Mouse (Mus musculus): Measurements from ENCODE around the gene Thnsl2.
A peak's percentile ranks its signal among the peaks of the same experiment; 100 is the strongest.

Thnsl2 gene

DNA sequence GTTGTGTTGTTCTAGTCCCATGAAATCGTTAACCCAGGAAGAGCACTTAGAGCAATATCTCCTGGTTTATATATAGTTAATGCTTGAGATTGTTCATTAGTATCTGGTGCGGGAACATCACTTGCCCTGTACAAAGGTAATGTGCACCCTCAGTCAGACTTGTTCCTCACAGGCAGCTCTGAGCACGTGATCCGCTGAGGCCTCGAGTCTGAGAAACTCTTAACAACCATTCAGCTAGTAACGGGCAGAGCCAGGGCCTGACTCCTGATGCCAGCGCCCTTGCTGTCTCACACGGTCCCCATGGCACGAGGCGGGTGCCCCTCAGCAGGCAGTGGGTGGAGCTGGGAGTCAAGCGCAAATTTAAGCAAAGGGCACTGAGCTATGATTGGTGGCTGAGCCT, 10.7 kb downstream of the Thnsl2 start:
- DNase-seq (ENCODE audit: low spot score in 2 of 2): no peak

DNA sequence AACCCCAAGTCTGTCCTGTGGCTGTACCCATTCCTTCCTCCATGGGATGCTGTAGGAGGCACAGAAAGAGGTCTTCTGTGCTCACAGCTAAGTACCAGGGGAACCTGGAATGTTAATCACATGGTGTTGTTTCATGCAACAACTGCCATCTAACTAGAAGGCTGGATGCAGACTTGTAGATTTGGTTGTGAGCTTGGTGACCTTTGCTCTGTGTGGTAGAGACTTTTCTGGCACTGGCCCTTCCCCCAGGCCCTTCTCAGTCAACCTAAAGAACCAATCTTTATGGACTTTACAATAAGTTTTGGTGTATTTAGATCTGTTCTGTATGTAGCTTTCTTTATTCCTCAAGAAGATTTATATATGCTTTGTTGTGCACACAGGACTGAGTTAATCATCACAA, 13.2 kb downstream of the Thnsl2 start:
- no peak for DNase-seq (ENCODE audit: low spot score in 2 of 2)

DNA sequence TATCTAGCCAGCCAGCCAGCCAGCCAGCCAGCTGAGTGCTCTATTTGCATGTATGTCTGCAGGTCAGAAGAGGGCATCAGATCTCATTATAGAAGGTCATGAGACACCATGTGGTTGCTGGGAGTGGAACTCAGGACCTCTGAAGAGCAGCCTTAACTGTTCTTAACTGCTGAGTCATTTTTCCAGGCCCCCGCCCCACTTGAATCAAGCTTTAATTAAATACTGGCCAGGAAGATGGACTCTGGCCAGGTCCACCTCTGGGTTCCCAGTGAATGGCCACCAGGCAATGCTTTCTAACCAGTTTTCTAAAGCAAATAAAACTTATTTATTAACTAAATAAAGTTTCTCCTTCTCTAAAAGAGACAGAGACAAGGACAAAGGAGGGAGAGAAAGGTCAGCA, 14.0 kb downstream of the Thnsl2 start:
- DNase-seq (ENCODE audit: low spot score in 2 of 2): no peak

DNA sequence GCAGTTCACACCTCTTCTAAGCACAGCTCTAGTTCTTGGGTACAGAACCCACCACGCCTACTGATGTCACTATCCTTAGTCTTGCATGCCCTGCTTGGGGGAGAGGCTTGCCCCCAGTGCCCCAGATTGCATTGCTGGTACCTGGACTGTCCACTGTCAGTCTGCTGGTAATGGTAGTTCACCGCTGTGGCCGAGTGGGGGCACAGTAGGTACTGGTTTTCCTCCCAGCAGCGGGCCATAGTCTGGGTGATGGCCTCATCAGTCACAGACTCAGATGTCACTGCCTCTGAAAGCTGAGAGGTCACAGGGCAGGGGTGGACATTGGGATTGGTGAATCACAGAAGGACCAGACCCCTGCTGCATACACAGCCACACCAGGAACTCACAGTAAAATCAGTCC, 15.2 kb downstream of the Thnsl2 start:
- DNase-seq (ENCODE audit: low spot score in 2 of 2): no peak

DNA sequence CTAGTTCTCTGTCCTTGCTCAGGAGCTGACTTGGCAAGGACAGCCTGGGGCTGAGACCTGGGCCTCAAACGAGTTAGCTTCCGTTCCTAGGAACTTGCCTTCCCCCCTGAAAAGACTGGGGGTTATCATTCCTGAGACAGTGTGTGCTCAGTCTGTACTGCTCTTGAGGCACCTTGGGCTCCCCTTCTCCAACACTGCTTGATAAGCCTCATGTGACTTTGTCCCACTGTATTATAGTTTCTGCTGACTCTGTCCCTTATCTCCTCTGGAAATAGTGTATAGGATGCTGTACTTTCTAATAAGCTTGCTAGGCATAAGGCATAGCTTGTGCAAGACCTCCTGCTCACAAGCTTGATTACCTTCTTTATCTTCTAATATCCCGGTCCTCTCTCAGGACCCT, 17.9 kb downstream of the Thnsl2 start:
- no peak for DNase-seq (ENCODE audit: low spot score in 2 of 2)

DNA sequence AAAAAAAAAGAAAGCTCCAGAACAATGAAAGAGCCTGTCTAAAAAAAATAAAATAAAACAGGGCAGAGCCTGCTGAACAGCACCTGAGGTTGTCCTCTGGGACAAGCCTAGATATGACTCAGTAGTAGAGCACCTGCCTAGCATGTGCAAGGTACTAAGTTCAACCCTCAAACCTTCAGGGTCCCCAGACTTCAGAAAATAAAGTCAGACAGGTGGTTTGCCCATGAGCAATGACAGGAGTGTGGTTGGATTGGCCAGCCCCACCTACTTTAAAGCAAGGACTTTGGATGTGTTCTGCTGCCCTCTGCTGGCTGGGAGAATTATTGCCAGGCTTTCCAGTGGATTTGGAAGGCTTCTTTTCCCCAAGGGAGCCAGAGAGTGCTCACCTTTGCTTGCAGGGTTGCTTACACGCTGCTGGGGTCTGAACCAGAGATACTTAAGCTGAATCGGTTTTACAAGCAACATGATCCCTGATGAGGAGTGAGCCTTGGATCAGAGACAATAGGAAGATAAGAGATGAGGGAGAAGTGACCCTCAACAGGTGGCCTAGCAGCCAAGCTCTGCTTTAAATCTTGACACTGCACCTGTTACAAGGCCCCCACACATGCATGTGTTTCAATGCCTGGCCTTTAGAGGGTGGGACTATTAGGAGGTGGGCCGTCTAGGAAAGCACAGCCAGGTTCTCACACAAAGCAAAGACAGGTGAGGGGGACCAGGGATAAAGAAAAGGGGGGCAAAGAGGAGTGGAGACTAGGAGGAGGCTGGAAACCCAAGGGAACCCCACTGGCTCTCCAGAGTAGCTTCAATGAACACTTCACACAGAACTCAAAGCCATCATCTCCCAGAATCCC, 19.0 kb downstream of the Thnsl2 start:
- peak; percentile 42 to 73 for DNase-seq (ENCODE audit: low spot score in 2 of 2)

DNA sequence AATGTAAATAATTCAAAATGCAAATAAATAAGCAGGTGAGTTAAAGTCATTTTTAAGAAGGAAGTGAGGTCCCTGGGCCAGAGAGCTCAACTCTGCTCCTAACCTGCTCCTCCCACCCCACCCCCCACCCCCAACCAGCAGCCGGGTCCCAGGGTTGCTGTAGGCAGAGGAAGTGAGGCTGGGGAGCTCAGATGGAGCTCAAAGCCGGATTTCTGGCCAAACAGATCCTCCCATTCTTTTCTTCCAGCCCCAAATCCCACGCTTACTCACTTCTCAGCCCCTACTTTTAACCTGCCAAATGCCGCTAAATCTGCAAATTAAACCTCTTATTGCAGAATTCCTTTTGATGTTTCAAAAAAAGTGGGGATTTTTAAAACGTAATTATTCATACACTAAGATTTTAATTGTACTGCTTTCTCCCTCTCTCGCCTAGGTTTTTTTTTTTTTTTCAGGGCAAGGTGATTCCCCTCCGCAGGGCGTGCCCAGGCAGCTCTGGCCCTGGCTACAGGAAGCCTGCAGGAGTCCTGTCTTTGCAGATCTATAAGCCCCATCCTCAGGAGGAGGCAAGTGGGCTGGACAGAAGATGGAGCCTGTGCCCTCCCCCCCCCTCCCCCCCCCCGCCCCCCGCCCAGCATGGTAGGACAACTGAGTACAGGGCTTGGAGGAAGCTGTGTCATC, 24.5 kb downstream of the Thnsl2 start:
- DNase-seq (ENCODE audit: low spot score in 2 of 2): no peak

DNA sequence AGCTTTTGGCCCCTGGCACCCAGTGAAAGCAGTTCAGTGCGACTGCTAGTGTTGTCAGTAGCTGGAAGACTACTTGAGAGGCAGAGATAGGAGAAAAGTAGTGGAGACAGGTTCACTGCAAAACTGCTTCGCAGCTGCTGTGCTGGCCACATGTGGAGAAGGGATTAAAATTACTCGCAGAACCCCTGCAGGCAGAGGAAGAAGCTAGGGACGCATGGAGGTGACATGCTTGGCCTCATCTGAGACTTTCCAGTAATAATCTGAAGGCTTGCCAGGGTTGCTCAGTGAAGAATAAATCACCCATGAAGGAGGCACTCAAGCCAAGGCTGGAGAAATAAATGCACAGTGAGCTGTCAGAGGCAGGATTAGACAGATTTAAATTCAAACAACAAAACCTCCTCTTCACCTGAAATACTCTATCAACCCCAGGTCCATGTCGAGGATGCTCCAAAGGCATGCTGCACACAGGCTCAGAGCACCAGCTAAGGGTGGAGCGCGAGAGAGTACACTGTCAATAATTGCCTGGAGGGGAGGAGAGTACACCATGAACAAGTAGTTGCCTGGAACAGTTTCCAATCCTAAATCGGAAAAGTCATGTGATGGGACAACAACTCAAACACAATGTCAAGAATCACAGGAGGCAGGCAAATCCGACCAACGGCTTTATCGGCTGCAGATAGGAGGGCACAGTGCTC, 32.7 kb downstream of the Thnsl2 start:
- DNase-seq (ENCODE audit: low spot score in 2 of 2): no peak

DNA sequence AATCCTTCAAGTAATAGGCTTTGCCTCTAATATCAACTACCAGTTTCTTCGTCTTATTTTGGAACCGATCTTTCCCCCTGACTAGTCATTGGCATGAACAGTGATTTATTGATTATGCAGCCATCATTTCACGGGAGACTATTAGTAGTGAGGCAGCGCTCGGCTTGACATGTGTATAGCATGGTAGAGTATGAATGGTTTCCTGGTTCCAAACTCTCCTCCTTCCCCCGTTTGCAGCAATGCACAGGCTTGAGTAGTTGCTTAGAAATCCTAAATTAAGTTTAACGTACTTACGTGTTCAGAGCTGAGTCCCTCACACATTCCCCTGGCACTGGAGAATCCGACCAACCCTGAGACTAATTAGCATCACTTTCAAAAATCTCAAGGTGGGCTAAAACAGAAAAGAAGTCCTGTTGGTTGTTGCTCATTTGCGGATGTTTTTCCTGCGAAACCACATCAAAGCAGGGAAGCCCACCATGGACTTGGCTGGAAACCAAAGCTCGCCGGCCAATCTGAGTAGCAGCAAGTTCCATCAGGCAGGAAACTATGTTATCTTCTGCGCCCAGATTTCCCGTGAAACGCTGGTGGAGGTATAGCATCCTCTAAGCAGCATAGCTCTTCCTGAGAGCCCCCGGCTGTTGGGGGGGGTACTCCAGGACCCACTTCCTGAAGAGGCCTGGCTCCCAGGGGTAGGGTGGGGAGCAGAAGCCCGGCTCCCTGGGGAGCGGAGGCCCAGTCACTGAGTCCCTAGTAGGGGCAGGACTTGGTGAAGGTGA, 37.9 kb downstream of the Thnsl2 start:
- DNase-seq (ENCODE audit: low spot score in 2 of 2): no peak

DNA sequence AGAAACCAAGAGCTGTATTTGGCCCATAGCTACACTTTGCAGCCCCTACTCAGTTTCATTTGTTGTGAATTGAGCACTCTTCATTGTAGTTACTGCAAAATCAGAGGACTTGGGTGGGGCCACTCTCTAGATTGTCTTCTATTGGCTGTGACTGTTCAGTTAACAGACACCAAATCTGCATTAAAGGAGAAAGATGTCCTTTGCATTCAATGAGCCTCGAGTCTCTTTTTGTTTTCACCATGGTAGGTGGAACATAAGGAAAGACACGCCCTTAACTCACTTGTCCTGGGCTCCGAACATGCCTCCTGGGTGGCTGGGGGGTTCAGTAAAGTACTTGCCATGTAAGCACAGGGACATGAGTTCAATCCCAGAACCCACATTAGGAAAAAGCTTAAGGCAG, 48.1 kb downstream of the Thnsl2 start:
- no peak for DNase-seq (ENCODE audit: low spot score in 2 of 2)

DNA sequence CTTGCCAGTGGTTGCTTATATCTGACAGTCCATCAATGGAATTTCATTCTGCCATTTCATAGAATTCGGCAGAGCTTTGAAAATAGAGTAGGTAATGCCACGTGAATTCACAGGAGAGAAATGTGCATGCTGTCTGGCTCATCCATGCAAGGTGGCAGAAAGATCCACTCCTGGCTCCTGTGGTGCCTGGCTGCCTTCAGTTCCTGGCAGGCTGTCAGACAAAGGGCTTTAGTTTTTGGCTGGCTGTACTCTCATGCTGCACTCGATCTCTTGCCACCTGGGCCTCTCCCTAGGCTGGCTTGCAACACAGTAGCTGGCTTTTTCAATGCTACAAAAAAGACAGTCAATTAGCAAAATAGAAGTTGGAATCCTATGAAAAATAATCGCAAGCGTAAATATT, 49.5 kb downstream of the Thnsl2 start:
- DNase-seq (ENCODE audit: low spot score in 2 of 2): no peak

DNA sequence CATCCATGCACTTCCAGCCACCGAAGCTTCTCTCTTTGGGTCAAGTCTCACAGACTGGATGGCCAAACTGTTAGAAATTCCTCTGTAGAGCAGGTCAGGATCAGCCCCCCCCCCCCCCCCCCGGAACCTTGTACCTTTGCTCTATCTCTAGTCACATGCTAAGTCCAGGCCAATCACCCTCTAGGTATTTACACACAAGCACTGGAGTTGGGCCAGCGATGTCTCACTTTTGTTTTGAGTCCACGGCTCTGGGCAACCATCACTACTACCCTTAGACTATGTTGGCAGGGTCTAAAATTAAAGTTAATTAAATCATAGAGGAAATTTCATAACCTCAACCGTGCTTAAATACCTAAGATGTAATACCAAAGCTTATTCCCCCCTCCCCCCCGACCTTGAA, 50.6 kb downstream of the Thnsl2 start:
- DNase-seq (ENCODE audit: low spot score in 2 of 2): no peak

DNA sequence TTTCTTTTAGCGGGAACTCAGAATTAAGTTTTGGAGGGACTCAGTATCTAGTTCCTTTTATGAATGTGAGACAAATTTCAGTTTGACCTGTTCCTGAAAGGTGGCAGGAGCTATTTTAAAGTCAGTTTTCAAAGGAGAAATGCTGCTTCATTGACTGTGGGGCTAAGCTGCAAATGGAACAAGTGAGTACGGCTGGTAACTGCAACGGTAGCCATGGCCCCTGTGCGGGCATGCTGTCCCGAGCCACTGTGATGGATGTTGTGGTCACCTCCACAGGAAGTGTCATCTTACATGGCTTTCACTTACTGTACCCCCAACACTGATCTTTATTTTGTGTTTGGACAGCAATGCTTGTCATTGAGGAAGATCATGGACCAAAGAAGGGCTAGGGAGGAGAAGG, 53.8 kb downstream of the Thnsl2 start:
- DNase-seq (ENCODE audit: low spot score in 2 of 2): no peak

DNA sequence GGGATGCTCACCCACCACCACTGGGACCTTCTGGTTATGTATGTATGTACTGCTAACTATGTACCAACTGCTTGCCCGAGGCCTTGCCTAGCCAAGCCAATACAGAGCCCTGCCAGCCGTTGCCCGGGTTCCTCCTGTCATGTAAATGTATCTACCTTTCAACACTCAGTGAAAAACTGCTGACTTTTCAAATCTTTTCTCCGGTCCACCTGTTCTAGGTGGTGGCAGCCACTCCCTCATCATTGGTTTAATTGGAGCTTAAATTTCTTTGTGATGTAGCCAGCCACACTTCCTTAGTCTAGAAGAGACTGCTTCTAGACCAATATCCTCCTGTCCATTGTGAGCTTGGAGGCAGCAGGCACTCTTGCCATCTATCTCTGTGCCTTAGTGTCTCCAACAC, 54.5 kb downstream of the Thnsl2 start:
- no peak for DNase-seq (ENCODE audit: low spot score in 2 of 2)

DNA sequence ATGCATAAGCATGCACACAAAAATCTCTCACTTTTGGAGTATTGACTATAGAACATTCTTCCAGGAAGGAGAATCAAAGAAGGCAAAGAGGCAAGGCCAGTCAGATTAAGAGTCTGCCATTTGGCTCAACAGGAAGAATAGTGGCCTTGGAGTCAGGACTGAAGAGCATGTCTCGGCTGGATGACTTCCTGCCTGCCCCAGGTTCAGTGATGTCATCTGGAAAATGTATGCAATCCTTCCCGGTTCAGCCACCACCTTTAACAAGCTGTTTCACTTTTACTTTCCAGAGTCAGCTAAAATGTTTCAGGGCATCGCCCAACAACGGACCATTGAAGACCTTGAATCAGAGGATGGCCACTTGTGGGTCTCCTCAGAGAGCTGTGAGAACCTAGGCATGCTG, 55.2 kb downstream of the Thnsl2 start:
- DNase-seq (ENCODE audit: low spot score in 2 of 2): no peak

DNA sequence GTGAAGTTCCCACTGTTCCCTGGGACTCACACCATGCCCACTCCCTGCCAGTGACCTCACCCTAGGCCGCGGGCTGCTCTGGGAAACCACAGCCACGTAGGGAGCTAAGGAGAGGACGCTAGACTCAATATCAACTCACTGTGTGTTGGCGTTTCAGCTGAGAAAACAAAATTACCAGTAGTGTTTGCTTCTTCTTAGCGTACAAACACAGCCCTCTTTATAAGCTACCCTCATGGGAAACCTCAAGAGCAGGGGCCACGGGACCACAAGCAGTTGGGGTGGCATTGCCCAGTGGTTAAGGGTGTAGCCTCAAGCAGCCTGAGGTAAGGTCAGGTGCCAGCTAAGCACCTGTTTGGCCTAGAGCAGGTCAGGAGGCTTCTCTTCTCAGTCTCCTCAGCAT, 60.8 kb downstream of the Thnsl2 start:
- DNase-seq (ENCODE audit: low spot score in 2 of 2): no peak

DNA sequence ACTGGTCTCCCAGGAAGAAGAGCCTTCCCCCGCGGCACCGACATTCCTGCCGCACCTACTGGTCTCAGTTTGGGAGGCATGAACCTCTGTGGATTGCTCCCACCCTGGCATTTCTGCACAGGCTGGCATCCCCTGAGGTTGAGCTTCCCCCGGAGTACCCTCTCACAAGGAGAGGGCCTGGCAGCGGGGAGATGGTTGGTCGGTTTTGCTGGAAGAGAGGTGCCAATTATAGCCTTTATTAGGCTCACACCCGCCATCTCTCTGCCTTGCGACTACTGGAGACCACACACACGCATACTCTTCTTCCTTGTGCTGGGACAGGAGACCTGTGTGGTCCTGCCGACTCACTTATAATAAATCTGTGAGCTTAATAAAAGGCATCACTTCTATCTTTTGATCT, 62.2 kb downstream of the Thnsl2 start:
- no peak for DNase-seq (ENCODE audit: low spot score in 2 of 2)

DNA sequence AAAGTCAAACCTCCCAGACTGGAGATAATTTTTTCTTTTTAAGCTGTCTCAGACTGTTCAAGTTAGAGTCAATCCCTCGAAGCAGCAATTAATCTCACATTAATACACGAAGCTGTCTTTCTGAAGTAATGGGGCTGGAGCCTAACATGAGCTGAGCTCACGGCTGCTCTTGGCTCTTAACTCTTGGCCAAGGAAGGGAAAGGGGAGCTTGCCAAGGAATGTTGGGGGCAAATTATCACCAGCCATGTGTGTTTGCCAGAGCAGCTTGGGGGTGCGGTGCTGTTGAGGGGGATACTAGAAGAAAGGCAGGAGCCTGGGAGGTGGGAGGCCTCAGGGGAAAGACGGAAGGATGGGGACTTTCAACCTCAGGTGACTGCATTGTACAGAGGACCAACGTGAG, 63.0 kb downstream of the Thnsl2 start:
- no peak for DNase-seq (ENCODE audit: low spot score in 2 of 2)

Measured in spleen, postnatal 10 days (tissue).